Mouse (Mus musculus) lung, postnatal 36 days (tissue): ENCODE data around the gene Mtss1l.
A peak's percentile ranks its signal among the peaks of the same experiment; 100 is the strongest.

Source experiments
- DNase-seq: peaks from one replicate; pipeline ENCODE4 v3.0.0; 2022; ENCODE audit warnings: mixed read lengths

Gene Mtss1l

DNA sequence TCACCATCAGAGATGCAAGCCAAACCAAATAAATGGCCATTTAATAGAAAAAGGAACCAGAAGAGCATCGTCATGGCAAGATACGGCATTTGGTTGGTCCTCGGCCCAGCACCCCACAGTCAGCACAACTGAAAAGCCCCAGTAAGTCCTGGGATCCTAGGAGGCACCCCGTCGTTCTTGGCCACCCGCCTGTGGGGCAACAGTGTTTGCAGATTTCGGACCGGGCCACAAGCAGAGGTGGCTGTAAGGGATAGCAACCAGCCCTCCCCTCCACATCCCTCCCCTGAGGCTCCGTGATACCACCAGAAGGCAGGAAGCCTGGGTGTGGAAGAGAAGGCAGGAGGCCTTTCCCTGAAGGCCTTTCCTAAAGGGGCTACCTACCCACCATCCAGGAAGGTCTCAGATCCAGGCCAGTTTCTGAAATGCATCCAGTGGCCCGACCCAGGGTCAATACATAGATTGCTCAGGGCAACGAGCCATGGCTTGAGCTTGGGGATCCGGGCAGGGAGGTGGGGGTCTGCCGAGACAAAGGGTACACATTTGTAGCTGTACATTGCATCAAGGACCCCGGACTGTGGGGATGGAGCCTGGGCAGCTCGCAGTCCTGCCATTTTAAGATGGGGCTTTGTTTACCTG lies 20.7 kb downstream of the Mtss1l start:
- DNase-seq = no peak

DNA sequence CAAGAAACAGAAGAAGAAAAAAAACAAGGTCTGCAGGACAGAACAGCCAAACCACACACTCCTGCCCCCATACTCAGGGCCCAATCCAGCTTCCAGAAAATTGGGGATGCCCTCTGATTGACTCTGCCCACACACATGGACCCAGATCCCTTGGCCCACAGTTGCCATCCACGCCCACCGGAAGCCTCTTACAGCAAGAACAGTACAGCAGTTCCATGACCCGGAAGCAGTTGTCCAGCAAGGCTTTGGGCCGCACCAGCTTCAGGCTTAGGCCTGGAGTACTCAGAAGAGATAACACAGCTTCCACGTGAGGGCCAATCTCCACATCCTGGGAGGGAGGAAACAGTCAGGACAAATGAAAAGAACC lies 21.2 kb downstream of the Mtss1l start:
- no peak for DNase-seq

DNA sequence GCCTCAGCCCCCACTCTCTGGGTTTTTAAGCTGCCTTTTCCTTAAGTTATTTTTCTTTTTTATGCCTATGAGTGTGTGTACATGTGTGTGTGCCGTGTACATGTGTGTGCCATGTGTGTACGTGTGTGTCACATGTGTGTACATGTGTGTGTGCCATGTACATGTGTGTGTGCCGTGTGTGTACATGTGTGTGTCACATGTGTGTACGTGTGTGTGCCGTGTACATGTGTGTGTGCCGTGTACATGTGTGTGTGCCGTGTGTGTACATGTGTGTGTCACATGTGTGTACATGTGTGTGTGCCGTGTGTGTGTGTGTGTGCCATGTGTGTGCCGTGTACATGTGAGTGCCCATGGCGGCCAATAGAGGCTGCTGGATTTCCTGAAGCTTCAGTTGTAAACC lies 23.9 kb downstream of the Mtss1l start:
- DNase-seq = no peak

DNA sequence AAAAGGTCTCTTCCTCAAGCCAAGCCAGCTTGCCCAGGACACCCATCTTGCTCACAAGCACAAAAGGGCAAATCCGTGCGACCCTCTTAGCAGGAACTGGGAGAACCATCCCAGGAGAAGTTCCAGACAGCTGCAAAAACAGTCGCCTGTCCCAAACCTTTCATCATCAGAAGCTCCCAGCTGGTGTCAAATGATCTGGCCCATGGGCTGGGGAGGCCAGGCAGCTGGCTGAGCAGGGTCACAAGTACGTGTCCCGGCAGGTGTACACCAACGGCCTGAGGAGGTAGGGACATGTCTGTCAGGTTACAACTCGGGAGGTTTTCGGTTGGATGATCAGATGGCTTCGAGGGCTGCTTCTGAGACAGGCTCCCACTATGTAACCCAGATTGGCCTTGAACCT lies 25.4 kb downstream of the Mtss1l start:
- DNase-seq = no peak

DNA sequence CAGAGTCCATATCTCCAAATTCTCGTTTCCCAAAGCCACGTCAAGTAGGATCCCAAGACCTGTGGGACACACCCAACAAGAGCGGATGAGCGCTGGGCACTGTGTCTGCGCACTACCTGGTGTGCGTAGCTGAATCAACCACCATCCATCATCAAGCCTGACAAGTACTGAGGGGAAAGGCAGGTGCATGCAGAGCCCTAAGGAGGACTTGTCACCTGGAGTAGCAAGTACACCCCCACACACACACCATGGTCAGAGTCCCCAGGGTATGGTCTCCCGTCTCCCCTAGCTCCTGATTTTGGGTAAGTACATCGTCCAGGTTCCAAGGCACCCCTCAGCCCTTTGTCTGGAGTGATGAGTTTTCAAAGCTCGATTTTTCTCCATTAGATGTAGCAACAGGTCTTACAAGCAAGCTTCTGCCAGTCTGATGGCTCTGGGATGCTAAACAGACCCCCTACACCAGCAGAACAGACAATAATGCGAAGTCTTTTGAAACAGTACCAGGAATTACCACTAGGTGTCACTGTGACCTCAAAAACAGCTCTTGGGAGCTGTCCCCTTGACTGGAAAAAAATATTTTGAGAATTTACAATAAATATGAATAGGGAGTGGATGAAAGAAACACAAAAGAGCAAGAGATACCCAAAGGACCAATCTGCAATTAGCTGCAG lies 28.4 kb downstream of the Mtss1l start:
- peak; percentile 77 for DNase-seq

DNA sequence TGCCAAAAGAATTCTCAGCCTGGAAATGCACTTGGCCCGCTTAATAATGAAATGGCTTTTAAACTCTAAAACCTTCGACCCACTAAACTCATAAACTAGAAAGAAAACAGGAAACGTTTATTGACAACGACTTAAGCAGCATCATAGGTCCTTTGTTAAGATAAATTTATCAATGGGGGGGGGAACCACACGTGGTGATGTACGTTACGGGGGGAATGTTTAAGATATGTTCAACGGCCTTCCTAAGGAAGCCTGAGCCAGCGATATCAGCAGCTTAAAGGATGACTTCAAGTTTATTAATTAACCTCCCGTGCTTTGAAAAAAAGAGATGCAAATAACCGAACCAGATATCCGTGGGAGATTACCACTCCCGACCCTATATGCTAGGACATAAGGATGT lies 29.0 kb downstream of the Mtss1l start:
- no peak for DNase-seq

DNA sequence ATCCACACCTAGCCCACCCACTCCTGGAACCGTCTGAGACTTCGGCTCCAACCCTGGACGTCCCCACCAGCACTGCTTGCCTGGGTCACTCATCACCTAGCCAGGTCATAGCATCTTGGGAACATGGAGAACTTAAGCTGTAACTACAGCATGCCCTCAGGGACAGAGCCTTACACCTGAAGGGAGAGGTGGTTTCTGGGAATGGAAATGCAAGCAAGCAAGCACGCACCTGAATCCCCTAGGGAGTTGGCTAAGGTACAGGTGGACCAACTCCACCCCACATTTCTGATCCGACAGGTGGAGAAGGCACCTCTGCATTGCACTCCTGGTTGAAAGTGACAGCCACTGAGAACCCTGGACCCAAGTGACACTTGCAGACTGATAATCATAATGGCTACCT lies 30.2 kb downstream of the Mtss1l start:
- no peak for DNase-seq

DNA sequence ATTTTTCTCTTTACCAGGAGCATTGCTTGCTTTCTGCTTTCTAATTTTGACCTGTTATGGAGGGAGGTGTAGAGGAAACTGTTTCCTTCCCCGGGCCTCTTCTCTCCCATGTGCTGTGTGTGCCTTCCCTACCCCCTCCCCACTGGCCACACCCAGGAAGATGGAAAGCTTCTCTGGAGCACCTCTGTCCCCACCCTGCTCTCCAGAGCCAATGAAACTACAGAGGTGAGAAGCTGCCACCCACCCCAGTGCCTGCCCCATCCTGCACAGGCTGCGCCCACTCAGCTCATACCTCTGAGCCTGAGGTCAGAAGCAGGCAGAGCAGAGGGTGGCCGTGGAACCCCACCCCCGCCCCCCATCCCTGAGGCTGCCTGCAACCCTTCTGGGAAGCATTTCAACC lies 33.4 kb downstream of the Mtss1l start:
- no peak for DNase-seq

DNA sequence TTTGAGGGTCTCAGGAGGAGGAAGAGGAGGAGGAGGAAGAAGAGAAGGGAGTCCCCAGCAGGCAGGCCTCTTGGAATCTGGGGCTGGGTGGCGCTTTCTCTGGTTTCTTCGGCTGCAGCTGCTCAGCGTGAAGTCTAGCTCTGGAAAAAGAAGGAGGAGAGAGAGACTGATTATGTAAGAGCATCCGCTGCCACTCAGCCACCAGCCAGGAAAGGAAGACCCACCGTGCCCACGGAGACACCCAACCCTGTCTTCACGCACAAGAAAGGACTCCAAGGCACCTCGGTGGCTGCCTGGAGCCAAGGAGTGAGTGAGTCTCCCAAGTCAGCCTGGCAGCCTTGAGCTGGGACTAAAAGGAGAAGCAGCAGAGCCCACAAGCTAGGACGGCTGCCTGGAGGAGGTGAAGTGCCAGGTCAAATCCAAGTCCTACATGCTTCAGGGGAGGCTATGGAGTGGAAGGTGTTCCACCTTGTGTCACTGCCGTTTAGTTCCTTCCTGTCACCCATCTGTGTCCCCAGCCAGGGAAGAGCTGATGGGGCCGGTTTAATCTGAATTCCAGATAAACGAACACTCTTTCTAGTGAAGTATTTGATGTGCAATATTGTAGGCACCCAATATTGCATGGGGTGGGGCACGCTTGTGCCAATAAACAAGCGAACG lies 34.4 kb downstream of the Mtss1l start:
- DNase-seq = no peak

DNA sequence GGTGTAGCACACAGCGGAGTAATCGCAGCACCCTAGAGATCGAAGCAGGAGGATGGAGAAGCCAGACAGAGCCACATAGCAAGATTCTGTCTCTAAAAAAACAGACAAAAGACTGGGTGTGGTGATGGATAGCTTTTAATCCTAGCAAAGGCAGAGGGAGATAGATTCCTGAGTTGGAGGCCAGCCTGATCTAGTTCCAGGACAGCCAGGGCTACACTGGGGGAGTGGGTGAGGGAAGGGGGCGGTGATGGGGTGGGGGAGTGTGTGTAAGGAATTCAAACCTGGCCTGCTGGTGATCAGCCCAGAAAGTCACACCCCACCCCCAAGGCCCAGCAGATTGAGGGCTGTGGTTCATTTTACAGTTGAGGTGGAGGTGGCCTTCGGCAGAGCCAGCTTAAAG lies 34.9 kb downstream of the Mtss1l start:
- DNase-seq = no peak

DNA sequence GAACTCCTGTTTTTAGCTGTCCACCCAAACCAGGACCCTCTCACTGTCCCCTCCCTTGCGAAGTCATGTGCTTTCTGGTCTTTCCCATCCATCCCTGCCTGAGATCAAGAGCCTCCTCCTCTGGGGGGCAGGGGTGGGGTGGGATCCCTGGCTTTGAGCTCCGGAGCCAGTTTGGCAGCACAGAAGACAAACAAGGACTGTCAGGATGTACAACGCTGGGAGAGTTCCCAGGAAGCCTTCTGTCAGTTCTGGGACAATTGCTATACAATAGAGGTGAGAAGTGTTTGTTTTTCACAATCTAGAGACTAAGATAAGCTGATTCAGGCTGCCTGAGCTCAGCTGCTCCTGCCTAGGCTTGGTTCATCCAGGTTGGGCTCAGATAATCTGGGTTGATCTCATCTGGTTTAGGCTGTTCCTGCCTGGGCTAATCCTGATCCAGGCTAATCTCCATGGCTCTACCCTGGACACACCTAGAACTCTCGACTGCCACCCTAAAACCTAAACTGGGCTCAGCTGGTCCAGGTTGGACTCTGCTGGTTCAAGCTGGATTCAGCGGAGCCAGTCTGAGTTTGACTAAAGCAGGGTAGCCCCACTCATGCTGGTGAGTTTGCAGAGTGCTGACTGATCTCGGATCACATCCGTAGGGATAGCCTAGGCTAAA lies 39.1 kb downstream of the Mtss1l start:
- peak; percentile 46 for DNase-seq

DNA sequence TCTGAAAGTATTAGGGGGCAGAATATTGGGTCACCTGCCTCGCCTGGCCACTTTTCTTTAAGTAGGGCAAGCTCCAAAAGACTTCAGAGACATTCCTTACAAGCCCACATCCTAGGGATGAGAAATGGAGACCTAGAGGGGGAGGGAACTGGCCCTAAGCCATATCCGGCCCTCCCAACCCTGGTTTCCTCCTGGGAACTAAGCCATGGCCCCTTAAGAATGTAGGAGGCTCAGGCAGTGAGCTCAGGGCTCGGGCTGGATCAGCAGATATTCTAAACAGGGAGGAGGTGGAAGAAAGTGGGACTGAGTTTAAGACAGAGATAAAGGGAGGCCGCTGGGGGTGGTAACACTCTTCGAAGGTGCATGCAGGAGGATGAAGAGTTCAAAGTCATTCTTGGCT lies 39.9 kb downstream of the Mtss1l start:
- DNase-seq = peak; percentile 84

DNA sequence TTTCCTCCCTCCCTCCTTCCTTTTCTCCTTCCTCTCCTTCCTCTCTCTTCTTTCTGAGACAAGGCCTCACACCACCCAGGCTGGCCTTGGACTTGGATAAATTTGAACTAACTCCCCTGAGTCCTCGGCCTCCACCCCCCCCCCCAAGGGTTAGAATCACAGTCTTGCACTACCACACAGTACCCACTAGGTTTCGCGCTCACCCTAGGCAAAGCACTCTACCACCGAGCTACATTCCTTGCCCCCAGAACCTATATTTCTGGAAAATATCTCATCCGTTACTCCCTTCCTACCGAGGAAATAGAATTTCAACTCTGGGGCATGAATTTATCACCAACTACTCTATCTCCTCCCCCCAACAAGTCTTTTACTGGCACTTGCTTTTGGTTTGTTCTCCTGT lies 40.7 kb downstream of the Mtss1l start:
- no peak for DNase-seq

DNA sequence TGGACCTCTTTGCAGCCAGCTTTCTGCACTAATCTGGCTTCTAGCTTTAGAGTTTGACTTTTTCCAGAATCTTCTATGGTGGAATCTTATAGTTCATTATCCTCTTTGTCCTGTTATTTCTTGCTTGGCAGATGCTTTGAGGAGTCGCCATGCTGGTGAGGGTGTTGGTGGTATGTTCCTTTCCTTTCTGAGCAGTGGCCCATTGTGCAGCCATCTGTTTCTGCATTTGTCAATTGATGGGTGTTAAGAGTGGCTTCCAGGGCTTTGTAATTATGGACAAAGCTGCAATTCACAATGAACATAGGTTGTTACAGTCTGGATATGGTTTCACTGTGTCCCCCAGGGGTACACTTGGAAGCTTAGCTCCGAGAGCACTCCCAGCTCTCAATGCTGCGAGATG lies 43.4 kb downstream of the Mtss1l start:
- DNase-seq = no peak

DNA sequence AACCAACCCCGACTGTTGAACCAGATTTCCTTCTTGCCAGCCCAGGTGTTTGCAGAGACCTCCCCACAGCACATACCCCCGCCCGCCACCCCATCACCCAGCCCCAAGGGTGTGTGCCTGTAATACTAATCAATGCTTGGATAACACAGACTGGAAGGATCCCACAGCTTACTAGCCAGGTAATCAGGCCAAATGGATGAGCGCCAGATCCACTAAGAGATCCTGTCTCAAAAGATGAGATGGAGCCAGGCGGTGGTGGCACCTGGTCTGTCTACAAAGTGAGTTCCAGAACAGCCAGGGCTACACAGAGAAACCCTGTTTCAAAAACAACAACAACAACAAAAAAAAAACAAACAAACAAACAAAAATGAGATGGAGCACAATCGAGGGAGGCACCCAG lies 46.0 kb downstream of the Mtss1l start:
- DNase-seq = no peak

DNA sequence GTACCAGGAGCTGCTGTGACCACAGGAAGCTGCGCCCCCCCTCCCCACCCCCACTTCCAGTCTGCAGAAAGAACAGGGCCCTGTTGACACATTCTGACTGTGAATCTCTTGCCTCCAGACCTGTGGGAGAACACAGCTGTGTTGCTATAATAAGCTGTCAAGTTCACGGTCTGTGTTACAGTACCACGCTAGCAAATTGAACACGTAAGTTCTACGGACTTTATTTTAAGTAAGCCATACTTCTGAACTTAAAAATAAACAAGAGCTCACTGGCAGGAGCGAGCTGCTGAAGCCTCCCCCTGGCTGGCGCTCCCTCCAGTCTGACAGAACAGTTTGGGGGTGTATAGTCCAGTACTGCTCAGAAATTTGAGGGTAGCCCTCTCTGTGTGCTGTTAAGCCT lies 51.2 kb downstream of the Mtss1l start:
- no peak for DNase-seq

DNA sequence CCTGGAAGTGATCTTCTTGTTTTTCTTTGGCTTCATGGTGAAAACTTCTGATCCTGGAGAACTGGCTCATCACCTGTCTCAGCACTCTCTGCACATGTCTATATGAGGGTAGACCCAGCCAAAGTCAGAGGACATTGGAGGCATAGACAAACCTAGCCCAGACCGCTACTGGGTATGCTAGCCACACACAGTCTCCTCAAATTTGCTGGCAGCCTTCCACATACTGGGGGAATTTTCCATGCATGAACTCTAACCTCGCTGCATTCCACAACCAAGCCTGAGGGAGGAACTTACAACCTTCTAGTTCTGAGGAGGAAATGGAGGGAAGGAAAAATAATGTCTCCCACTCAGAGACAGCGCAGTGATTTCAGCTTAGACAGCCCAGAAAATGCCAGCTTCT lies 52.8 kb downstream of the Mtss1l start:
- peak; percentile 53 for DNase-seq

DNA sequence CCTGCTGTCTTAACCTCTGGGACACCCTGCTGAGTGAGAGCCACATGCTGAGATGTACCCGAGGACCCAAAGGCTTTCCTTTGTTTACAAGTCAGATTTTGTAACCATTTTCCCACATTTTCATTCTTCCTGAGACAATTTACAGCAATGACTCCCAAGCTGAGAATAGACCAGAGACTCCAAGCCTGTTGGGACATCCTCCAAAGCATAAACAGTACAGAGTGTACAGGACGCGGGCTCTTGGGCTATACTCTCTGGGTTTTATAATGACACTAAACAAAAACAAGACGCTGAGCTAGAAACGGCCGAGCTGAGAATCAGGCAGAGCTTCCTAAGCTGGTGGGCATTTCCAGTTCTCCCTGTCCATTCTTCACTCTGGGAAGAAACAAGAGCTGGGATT lies 53.4 kb downstream of the Mtss1l start:
- peak; percentile 51 for DNase-seq

DNA sequence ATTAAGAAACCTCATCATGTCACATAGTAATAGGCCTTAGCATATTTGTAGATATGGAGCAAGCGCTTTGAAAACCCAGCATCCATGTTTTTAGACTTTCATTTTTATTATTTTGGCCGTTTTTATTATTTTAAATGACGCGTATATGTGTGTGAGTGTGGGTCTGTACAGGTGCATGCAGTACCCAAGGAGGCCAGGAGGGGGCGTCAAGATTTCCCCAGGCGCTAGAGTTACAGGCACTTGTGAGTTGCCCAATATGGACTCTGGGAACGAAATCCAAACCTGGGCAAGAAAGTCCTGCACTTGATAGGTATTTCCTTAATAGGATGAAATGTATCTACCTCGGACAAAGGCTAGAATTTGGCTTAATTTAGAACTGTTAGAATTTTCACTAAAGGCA lies 54.0 kb downstream of the Mtss1l start:
- no peak for DNase-seq

DNA sequence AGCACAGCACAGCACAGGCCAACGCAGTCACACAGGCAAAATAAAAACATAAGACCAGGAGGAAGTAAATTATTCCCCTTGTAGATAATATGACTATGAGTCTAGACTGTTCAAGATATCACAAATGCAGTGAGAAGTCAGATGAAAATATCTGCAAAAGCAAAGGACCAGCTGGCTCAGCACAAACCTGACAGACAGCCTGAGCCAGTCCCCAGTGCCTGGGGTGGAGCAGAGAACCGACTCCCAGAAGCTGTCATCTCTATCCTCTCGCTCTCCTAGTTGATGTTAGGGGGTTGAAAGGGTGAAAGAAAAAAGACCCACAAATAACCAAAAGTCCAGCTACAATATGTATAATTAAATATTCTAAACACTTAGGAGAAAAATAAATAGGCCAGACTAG lies 54.4 kb downstream of the Mtss1l start:
- no peak for DNase-seq

DNA sequence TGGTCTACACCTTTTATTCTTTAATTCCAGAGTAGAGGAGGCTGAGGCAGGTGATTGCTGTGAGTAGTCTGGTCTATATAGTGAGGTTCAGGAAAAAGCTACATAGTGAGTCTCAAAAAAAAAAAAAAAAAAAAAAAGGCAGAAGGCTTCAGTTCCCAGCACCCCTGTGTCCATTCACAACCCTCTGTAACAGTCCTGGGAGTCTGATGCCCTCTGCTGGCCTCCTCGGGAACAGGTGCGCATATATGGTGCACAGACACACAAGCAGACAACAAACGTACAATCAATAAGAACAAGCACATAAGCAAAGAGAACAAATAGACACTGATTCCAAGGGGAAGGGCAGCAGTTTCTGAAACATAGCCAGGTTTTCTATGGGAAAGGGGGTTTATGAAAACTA lies 55.1 kb downstream of the Mtss1l start:
- DNase-seq = no peak

DNA sequence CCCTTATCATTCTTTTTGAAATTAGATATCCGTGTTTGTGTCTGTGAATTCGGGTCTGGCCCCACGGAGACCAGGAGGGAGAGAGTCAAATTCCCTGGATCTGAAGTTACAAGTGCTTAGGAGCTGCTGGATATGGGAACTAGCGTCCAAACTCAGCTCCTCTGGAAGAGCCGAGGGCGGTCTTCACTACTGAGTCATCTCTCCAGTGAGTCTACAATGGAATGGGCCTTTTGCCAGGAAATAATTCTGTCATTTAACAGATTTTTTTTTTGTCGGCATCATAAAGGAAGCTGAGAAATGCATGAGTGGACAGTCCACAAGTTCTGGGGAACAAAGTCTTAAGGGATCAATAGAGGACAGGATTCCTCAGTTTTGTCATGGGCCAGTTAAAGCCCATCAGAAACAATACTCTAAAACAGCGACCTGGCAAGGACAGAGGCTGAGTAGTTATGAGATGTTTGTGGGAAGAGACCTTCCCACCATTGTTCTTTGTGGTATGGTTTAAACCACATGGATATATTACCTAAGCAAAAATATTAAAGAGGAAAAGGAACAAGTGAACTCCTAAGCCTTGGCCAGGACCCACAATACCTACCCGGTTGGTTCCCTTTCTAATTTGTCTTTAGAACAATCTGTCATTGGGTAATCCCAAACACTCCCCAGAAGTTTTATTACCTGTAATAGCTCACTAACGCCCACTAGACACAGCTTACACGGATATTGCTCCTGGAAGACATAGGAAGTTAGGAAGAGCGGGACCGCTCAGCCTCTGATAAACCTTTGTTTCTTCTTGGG lies 58.8 kb downstream of the Mtss1l start:
- no peak for DNase-seq

DNA sequence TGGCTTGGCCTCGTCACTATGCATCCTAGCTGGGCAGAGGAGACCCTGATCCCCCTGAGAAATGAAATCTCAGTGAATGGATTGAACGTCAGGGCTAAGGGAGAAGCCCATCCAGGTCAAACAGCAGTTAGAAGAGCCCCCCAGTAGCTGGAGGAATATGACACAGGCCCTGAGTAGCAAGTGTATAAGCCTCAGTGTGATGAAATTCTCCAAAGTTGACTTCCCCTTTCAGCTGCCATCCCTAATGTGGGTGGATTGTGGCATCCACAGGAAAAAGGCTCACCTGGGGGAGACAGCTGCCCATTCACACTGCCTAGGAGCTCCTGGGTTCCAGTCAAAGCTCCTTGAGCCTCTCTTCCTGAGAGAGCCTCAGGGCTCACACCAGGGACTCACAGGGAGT lies 64.1 kb downstream of the Mtss1l start:
- DNase-seq = no peak
